Mouse (Mus musculus): ENCODE data around the gene Hax1. TPM values are rescaled to one million over a fixed set of nuclear protein-coding genes. Genes with fewer than 3 reads are reported as not detected.

Gene Hax1
- polyA plus RNA-seq, 1 experiment from 2014 or later = 189 TPM

GRCm38 (mm10) chr3:89963221-89963763 is 35.3 kb downstream of the Hax1 start, which contains the start of gene Atp8b2:
Gene Atp8b2, minus strand, starts transcription at chr3:89963508.
- whole genome bisulfite sequencing = 0% methylated on average over 32 of the region's 35 CpGs
- H3K9ac ChIP-seq (replicated peaks; ENCODE audit: low read length) = peak within 1 kb of the TSS; percentile 93
- H3K27me3 ChIP-seq (ENCODE audit: insufficient read depth, low read length) = no peaks in the 10 kb centered on the region
- H3K36me3 ChIP-seq (ENCODE audit: insufficient read depth, low read length) = no peaks in the 10 kb centered on the region
- peak within 1 kb of the TSS; percentile 93 for H3K4me2 ChIP-seq (replicated peaks; ENCODE audit: low read depth, low read length)
- H3K4me1 ChIP-seq (ENCODE audit: insufficient read depth, low read length) = peaks cover 31% of the 10 kb centered on the region
- peak within 1 kb of the TSS; percentile 95 for H3K27ac ChIP-seq (ENCODE audit: low read length)
- peak; percentile 52 for ATAC-seq (ENCODE audit: low FRiP score, low TSS enrichment)
- no peaks in the 10 kb centered on the region for H3K9me3 ChIP-seq (ENCODE audit: low read length)
- peak within 1 kb of the TSS; percentile 89 for H3K4me3 ChIP-seq (ENCODE audit: low read length)

GRCm38 (mm10) chr3:89962751-89963220 is 35.8 kb downstream of the Hax1 start:
- H3K4me2 ChIP-seq (replicated peaks; ENCODE audit: low read depth, low read length) = peak overlapping the region; percentile 93
- peaks cover 3% of the 10 kb centered on the region for H3K36me3 ChIP-seq (ENCODE audit: insufficient read depth, low read length)
- H3K4me3 ChIP-seq (ENCODE audit: low read length) = peak overlapping the region; percentile 89
- ATAC-seq (ENCODE audit: low FRiP score, low TSS enrichment) = peak; percentile 1; the same call in 1 of the 2 replicates
- peak overlapping the region; percentile 93 for H3K9ac ChIP-seq (replicated peaks; ENCODE audit: low read length)
- under 1% methylated on average over 30 of the region's 30 CpGs for WGBS
- H3K9me3 ChIP-seq (ENCODE audit: low read length) = no peaks in the 10 kb centered on the region
- peak overlapping the region; percentile 95 for H3K27ac ChIP-seq (ENCODE audit: low read length)
- peaks cover 31% of the 10 kb centered on the region for H3K4me1 ChIP-seq (ENCODE audit: insufficient read depth, low read length)
- no peaks in the 10 kb centered on the region for H3K27me3 ChIP-seq (ENCODE audit: insufficient read depth, low read length)

- Histone ChIP-seq H3K36me3 (ENCODE audit: insufficient read depth, low read length) (peaks cover 7% of the 10 kb centered on the region), H3K27me3 (ENCODE audit: insufficient read depth, low read length) (no peaks in the 10 kb centered on the region), H3K4me2 (replicated peaks; ENCODE audit: low read depth, low read length) (peak overlapping the region; percentile 93), H3K4me1 (ENCODE audit: insufficient read depth, low read length) (peaks cover 31% of the 10 kb centered on the region), H3K4me3 (ENCODE audit: low read length) (peak overlapping the region; percentile 89), H3K9ac (replicated peaks; ENCODE audit: low read length) (peak overlapping the region; percentile 93), H3K9me3 (ENCODE audit: low read length) (no peaks in the 10 kb centered on the region), H3K27ac (ENCODE audit: low read length) (peak overlapping the region; percentile 95)
- no peak for ATAC-seq (ENCODE audit: low FRiP score, low TSS enrichment)
- WGBS = 3% methylated on average over 14 of the region's 14 CpGs
These were observed 36.4 kb downstream of the Hax1 start for GRCm38 (mm10) chr3:89962059-89962750.

- H3K9me3 ChIP-seq (ENCODE audit: low read length) = no peaks in the 10 kb centered on the region
- peak overlapping the region; percentile 93 for H3K9ac ChIP-seq (replicated peaks; ENCODE audit: low read length)
These were observed 37.1 kb downstream of the Hax1 start for GRCm38 (mm10) chr3:89961436-89961835.

GRCm38 (mm10) chr3:89960469-89960868 is 38.1 kb downstream of the Hax1 start:
- WGBS = under 1% methylated on average over 30 of the region's 30 CpGs

More at GRCm38 (mm10) chr3:89961436-89961835, 37.1 kb downstream of the Hax1 start:
- H3K4me3 ChIP-seq (ENCODE audit: low read length) = peak overlapping the region; percentile 89
- peaks cover 31% of the 10 kb centered on the region for H3K4me1 ChIP-seq (ENCODE audit: insufficient read depth, low read length)
- peaks cover 15% of the 10 kb centered on the region for H3K36me3 ChIP-seq (ENCODE audit: insufficient read depth, low read length)
- 51% methylated on average over 4 of the region's 4 CpGs for WGBS
- no peaks in the 10 kb centered on the region for H3K27me3 ChIP-seq (ENCODE audit: insufficient read depth, low read length)
- peak overlapping the region; percentile 95; the same call in 1 of the 2 replicates for H3K27ac ChIP-seq (ENCODE audit: low read length)
- no peak for ATAC-seq (ENCODE audit: low FRiP score, low TSS enrichment)
- H3K4me2 ChIP-seq (replicated peaks; ENCODE audit: low read depth, low read length) = peak overlapping the region; percentile 93

GRCm38 (mm10) chr3:89959435-89959834 is 39.1 kb downstream of the Hax1 start:
- no peak overlapping the region for H3K4me3 ChIP-seq (ENCODE audit: low read length)

More at GRCm38 (mm10) chr3:89960469-89960868, 38.1 kb downstream of the Hax1 start:
- Histone ChIP-seq H3K9me3 (ENCODE audit: low read length) (no peaks in the 10 kb centered on the region), H3K4me1 (ENCODE audit: insufficient read depth, low read length) (peaks cover 31% of the 10 kb centered on the region), H3K9ac (replicated peaks; ENCODE audit: low read length) (peak overlapping the region; percentile 75), H3K36me3 (ENCODE audit: insufficient read depth, low read length) (peaks cover 24% of the 10 kb centered on the region), H3K27me3 (ENCODE audit: insufficient read depth, low read length) (no peaks in the 10 kb centered on the region), H3K27ac (ENCODE audit: low read length) (no peak overlapping the region), H3K4me3 (ENCODE audit: low read length) (peak overlapping the region; percentile 89), H3K4me2 (replicated peaks; ENCODE audit: low read depth, low read length) (peak overlapping the region; percentile 93)
- peak; percentile 92 for ATAC-seq (ENCODE audit: low FRiP score, low TSS enrichment)

GRCm38 (mm10) chr3:89957880-89958279 is 40.7 kb downstream of the Hax1 start:
- no peaks in the 10 kb centered on the region for H3K27me3 ChIP-seq (ENCODE audit: insufficient read depth, low read length)
- H3K9ac ChIP-seq (replicated peaks; ENCODE audit: low read length) = no peak overlapping the region
- no peak for ATAC-seq (ENCODE audit: low FRiP score, low TSS enrichment)
- 94% methylated on average over 9 of the region's 9 CpGs for WGBS
- H3K4me3 ChIP-seq (ENCODE audit: low read length) = no peak overlapping the region
- H3K36me3 ChIP-seq (ENCODE audit: insufficient read depth, low read length) = peaks cover 41% of the 10 kb centered on the region
- no peak overlapping the region for H3K27ac ChIP-seq (ENCODE audit: low read length)
- no peaks in the 10 kb centered on the region for H3K9me3 ChIP-seq (ENCODE audit: low read length)
- no peak overlapping the region for H3K4me2 ChIP-seq (replicated peaks; ENCODE audit: low read depth, low read length)
- peaks cover 24% of the 10 kb centered on the region for H3K4me1 ChIP-seq (ENCODE audit: insufficient read depth, low read length)

More at GRCm38 (mm10) chr3:89959435-89959834, 39.1 kb downstream of the Hax1 start:
- 75% methylated on average over 4 of the region's 4 CpGs for WGBS
- Histone ChIP-seq H3K9ac (replicated peaks; ENCODE audit: low read length) (no peak overlapping the region), H3K4me1 (ENCODE audit: insufficient read depth, low read length) (peaks cover 25% of the 10 kb centered on the region), H3K36me3 (ENCODE audit: insufficient read depth, low read length) (peaks cover 29% of the 10 kb centered on the region), H3K9me3 (ENCODE audit: low read length) (no peaks in the 10 kb centered on the region), H3K27me3 (ENCODE audit: insufficient read depth, low read length) (no peaks in the 10 kb centered on the region), H3K4me2 (replicated peaks; ENCODE audit: low read depth, low read length) (no peak overlapping the region), H3K27ac (ENCODE audit: low read length) (no peak overlapping the region)
- no peak for ATAC-seq (ENCODE audit: low FRiP score, low TSS enrichment)

- H3K4me3 ChIP-seq (ENCODE audit: low read length) = no peak overlapping the region
- ATAC-seq (ENCODE audit: low FRiP score, low TSS enrichment) = no peak
- H3K4me1 ChIP-seq (ENCODE audit: insufficient read depth, low read length) = peaks cover 13% of the 10 kb centered on the region
- H3K27ac ChIP-seq (ENCODE audit: low read length) = no peak overlapping the region
- no peak overlapping the region for H3K9ac ChIP-seq (replicated peaks; ENCODE audit: low read length)
- H3K4me2 ChIP-seq (replicated peaks; ENCODE audit: low read depth, low read length) = no peak overlapping the region
- no peaks in the 10 kb centered on the region for H3K9me3 ChIP-seq (ENCODE audit: low read length)
- H3K36me3 ChIP-seq (ENCODE audit: insufficient read depth, low read length) = peaks cover 55% of the 10 kb centered on the region
- H3K27me3 ChIP-seq (ENCODE audit: insufficient read depth, low read length) = no peaks in the 10 kb centered on the region
- WGBS = 89% methylated on average over 7 of the region's 7 CpGs
These were observed 42.2 kb downstream of the Hax1 start for GRCm38 (mm10) chr3:89956177-89956971.

GRCm38 (mm10) chr3:89953420-89953819 is 45.2 kb downstream of the Hax1 start:
- Histone ChIP-seq H3K27ac (ENCODE audit: low read length) (no peak overlapping the region), H3K9ac (replicated peaks; ENCODE audit: low read length) (no peak overlapping the region), H3K27me3 (ENCODE audit: insufficient read depth, low read length) (no peaks in the 10 kb centered on the region), H3K9me3 (ENCODE audit: low read length) (no peaks in the 10 kb centered on the region), H3K4me3 (ENCODE audit: low read length) (no peak overlapping the region), H3K4me1 (ENCODE audit: insufficient read depth, low read length) (no peaks in the 10 kb centered on the region), H3K4me2 (replicated peaks; ENCODE audit: low read depth, low read length) (no peak overlapping the region), H3K36me3 (ENCODE audit: insufficient read depth, low read length) (peaks cover 80% of the 10 kb centered on the region)
- ATAC-seq (ENCODE audit: low FRiP score, low TSS enrichment) = peak; percentile 58; the same call in 1 of the 2 replicates
- WGBS = 1% methylated on average over 4 of the region's 4 CpGs

Data from kidney, embryonic 16.5 days (tissue).